Mouse (Mus musculus): ENCODE data around the gene Def8. TPM values are rescaled to one million over a fixed set of nuclear protein-coding genes. Genes with fewer than 3 reads are reported as not detected.

The Def8 gene
- total and polyA plus RNA-seq, 2 experiments from 2014 or later, result 35.0 to 41.4 TPM

DNA sequence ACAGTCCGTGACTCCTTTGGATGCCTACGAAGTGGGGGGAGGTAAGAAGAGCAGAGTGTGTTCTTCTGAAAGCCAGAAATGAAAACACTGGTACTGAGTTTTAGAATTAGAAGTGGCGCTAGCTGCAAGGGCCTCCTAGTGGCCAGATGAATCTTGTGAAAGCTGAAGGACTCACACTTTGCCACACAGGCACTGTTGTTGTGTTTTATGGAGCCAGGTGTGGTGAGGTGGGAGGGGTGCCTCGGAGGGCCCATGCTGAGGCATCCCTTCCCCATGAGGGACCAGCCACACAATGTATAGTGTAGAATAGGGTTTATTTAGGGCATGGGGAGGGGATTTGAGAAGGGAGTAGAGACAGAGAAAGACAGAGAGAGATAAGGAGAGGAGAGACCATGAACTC lies 74.4 kb downstream of the Def8 start:
- Histone ChIP-seq H3K27me3 (ENCODE audit: insufficient read depth, low read length) (no peaks in the 10 kb centered on the region), H3K36me3 (ENCODE audit: insufficient read depth) (peaks cover 82% of the 10 kb centered on the region), H3K9ac (no peak overlapping the region), H3K4me2 (ENCODE audit: low read depth) (no peak overlapping the region), H3K27ac (ENCODE audit: low read depth, low read length) (no peak overlapping the region), H3K9me3 (ENCODE audit: low read length) (no peaks in the 10 kb centered on the region), H3K4me3 (ENCODE audit: low read depth, low read length) (no peak overlapping the region), H3K4me1 (ENCODE audit: insufficient read depth) (no peaks in the 10 kb centered on the region)
- 87% methylated on average over 4 of the region's 4 CpGs for WGBS
- no peak for DNase-seq
- no peak for ATAC-seq
- peak; percentile 42 for TF ChIP-seq CTCF (IDR thresholded peaks at IDR 0.05; ENCODE audit: low read depth)

GRCm38 (mm10) chr8:123498963-123499362 lies 75.6 kb downstream of the Def8 start:
- no peak overlapping the region for H3K4me2 ChIP-seq (ENCODE audit: low read depth)
- H3K4me3 ChIP-seq (ENCODE audit: low read depth, low read length), result no peak overlapping the region
- DNase-seq (peak; percentile 45), ATAC-seq (peak; percentile 50; the same call in 1 of the 2 replicates)
- no peaks in the 10 kb centered on the region for H3K9me3 ChIP-seq (ENCODE audit: low read length)
- H3K27ac ChIP-seq (ENCODE audit: low read depth, low read length), result no peak overlapping the region
- no peak overlapping the region for H3K9ac ChIP-seq
- H3K27me3 ChIP-seq (ENCODE audit: insufficient read depth, low read length), result no peaks in the 10 kb centered on the region
- H3K36me3 ChIP-seq (ENCODE audit: insufficient read depth), result peaks cover 82% of the 10 kb centered on the region
- no peaks in the 10 kb centered on the region for H3K4me1 ChIP-seq (ENCODE audit: insufficient read depth)
- TF ChIP-seq CTCF (IDR thresholded peaks at IDR 0.05; ENCODE audit: low read depth), result no peak
- 77% methylated on average over 11 of the region's 11 CpGs for WGBS

GRCm38 (mm10) chr8:123499556-123499955 lies 76.2 kb downstream of the Def8 start:
- Histone ChIP-seq H3K27ac (ENCODE audit: low read depth, low read length) (no peak overlapping the region), H3K36me3 (ENCODE audit: insufficient read depth) (peaks cover 82% of the 10 kb centered on the region), H3K4me1 (ENCODE audit: insufficient read depth) (no peaks in the 10 kb centered on the region), H3K9me3 (ENCODE audit: low read length) (no peaks in the 10 kb centered on the region), H3K9ac (no peak overlapping the region), H3K4me2 (ENCODE audit: low read depth) (no peak overlapping the region), H3K27me3 (ENCODE audit: insufficient read depth, low read length) (no peaks in the 10 kb centered on the region), H3K4me3 (ENCODE audit: low read depth, low read length) (no peak overlapping the region)
- no peak for ATAC-seq
- WGBS, result 92% methylated on average over 11 of the region's 11 CpGs
- no peak for DNase-seq
- no peak for TF ChIP-seq CTCF (IDR thresholded peaks at IDR 0.05; ENCODE audit: low read depth)

GRCm38 (mm10) chr8:123502192-123502591 lies 78.9 kb downstream of the Def8 start:
- no peak for TF ChIP-seq CTCF (IDR thresholded peaks at IDR 0.05; ENCODE audit: low read depth)
- no peak overlapping the region for H3K27ac ChIP-seq (ENCODE audit: low read depth, low read length)
- peaks cover 83% of the 10 kb centered on the region for H3K36me3 ChIP-seq (ENCODE audit: insufficient read depth)
- no peaks in the 10 kb centered on the region for H3K27me3 ChIP-seq (ENCODE audit: insufficient read depth, low read length)
- no peak overlapping the region for H3K4me2 ChIP-seq (ENCODE audit: low read depth)
- H3K4me3 ChIP-seq (ENCODE audit: low read depth, low read length), result no peak overlapping the region
- whole genome bisulfite sequencing, result 91% methylated on average over 5 of the region's 5 CpGs
- DNase-seq (no peak), ATAC-seq (no peak)
- H3K9me3 ChIP-seq (ENCODE audit: low read length), result no peaks in the 10 kb centered on the region
- H3K4me1 ChIP-seq (ENCODE audit: insufficient read depth), result no peaks in the 10 kb centered on the region
- H3K9ac ChIP-seq, result no peak overlapping the region

DNA sequence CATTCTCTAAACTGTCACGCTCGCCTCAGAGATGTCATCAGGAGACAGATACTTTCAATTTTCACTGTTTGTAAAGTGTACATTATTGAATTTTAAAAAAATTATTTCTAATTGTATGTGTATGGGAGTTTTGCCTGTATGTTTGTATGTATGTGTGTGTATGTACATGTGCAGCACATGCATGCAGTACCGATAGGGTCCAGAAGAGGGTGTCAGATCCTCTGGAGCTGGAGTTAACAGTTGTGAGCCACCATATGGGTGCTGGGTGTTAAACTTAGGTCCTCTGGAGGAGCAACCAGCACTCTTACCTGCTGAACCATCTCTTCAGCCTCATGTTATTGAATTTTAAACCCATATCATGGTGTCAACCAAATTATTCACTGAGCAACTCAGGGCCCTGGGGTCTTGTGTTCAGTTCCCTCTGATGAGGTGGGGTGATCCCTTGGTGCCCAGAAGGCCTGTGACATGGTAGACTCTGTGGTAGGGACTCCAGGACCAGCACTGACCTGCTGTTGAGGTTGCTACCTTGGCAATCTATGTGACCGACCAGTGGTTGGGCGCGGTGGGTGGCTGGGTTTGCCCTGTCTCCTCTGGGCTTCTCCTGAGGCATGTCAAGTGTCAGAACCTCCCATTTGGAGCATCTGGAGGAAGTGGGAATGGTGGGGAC lies 80.6 kb downstream of the Def8 start:
- H3K9ac ChIP-seq, result no peak overlapping the region
- no peaks in the 10 kb centered on the region for H3K27me3 ChIP-seq (ENCODE audit: insufficient read depth, low read length)
- 99% methylated on average over 6 of the region's 6 CpGs for WGBS
- no peaks in the 10 kb centered on the region for H3K4me1 ChIP-seq (ENCODE audit: insufficient read depth)
- DNase-seq, result no peak
- H3K36me3 ChIP-seq (ENCODE audit: insufficient read depth), result peaks cover 93% of the 10 kb centered on the region
- H3K9me3 ChIP-seq (ENCODE audit: low read length), result no peaks in the 10 kb centered on the region
- no peak overlapping the region for H3K4me3 ChIP-seq (ENCODE audit: low read depth, low read length)
- no peak overlapping the region for H3K4me2 ChIP-seq (ENCODE audit: low read depth)
- TF ChIP-seq CTCF (IDR thresholded peaks at IDR 0.05; ENCODE audit: low read depth), result peak; percentile 53
- no peak for ATAC-seq
- H3K27ac ChIP-seq (ENCODE audit: low read depth, low read length), result no peak overlapping the region

DNA sequence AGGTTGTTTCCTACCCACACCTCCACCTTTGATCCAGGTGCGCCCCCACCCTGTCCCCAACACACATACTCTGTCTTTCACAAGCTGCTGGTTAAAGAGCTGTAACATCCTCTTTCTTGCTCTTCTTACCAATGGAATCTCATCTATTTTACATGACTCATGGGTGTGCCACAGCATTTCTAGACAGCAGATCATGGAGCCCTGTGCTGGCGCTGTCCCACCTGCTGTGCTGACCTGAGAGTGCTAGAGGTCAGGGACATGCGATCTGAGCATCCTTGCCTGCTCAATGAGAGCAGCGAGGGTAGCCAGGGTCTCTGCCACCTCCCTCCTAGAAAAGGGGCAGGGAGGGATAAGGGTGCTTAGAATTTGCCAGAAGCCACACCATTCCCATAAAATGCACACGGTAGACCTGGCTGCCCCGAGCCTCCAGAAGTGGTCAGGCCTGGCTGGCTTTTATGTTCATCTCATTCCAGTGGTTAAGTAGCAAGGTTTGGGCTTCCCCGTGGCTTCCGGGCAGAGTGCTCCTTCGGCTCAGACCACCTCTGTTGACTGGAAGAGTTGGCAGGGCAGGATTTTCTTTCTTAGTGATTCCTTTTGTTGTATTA lies 81.4 kb downstream of the Def8 start:
- H3K4me2 ChIP-seq (ENCODE audit: low read depth), result no peak overlapping the region
- H3K4me1 ChIP-seq (ENCODE audit: insufficient read depth), result no peaks in the 10 kb centered on the region
- no peaks in the 10 kb centered on the region for H3K9me3 ChIP-seq (ENCODE audit: low read length)
- no peak for TF ChIP-seq CTCF (IDR thresholded peaks at IDR 0.05; ENCODE audit: low read depth)
- no peak overlapping the region for H3K9ac ChIP-seq
- ATAC-seq (no peak), DNase-seq (no peak)
- peaks cover 98% of the 10 kb centered on the region for H3K36me3 ChIP-seq (ENCODE audit: insufficient read depth)
- 88% methylated on average over 9 of the region's 9 CpGs for WGBS
- H3K27ac ChIP-seq (ENCODE audit: low read depth, low read length), result peak overlapping the region; percentile 29; the same call in 1 of the 2 replicates
- H3K4me3 ChIP-seq (ENCODE audit: low read depth, low read length), result no peak overlapping the region
- no peaks in the 10 kb centered on the region for H3K27me3 ChIP-seq (ENCODE audit: insufficient read depth, low read length)

DNA sequence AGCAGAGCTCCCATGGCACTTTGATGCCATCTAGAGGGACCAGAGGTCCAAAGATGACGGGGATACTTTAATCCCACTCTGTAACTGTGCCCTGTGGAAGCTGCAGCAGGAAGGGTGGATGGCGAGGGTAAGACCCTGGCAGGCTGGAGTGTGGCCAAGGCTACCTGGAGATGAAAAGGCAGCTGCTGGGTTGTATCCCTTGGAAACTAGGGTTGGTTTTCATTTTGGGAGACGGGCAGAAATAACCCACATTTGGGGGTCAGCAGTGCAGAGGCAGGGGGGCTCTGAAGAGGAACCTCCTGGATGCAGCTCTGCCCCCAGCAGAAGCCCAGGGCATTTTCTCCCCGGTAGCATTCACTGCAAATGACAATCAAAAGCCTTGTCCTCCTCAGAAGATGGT lies 81.9 kb downstream of the Def8 start:
- ATAC-seq, result peak; percentile 19; the same call in 1 of the 2 replicates
- H3K9ac ChIP-seq, result no peak overlapping the region
- H3K9me3 ChIP-seq (ENCODE audit: low read length), result no peaks in the 10 kb centered on the region
- WGBS, result 73% methylated on average over 4 of the region's 4 CpGs
- peaks cover 93% of the 10 kb centered on the region for H3K36me3 ChIP-seq (ENCODE audit: insufficient read depth)
- DNase-seq, result no peak
- H3K4me3 ChIP-seq (ENCODE audit: low read depth, low read length), result no peak overlapping the region
- TF ChIP-seq CTCF (IDR thresholded peaks at IDR 0.05; ENCODE audit: low read depth), result no peak
- H3K27me3 ChIP-seq (ENCODE audit: insufficient read depth, low read length), result no peaks in the 10 kb centered on the region
- no peak overlapping the region for H3K4me2 ChIP-seq (ENCODE audit: low read depth)
- no peak overlapping the region for H3K27ac ChIP-seq (ENCODE audit: low read depth, low read length)
- H3K4me1 ChIP-seq (ENCODE audit: insufficient read depth), result no peaks in the 10 kb centered on the region

Measured in forebrain, postnatal 0 days (tissue).